Mouse (Mus musculus): ENCODE results near the gene Cdk20.
A peak's percentile ranks its signal among the peaks of the same experiment; 100 is the strongest.

- TF ChIP-seq CTCF (IDR thresholded peaks at IDR 0.05; ENCODE audit: low read depth): peak; percentile 62
- TF ChIP-seq EP300 (IDR thresholded peaks at IDR 0.05; ENCODE audit: low read depth): no peak
These were observed 11.3 kb downstream of the Cdk20 start for GRCm38 (mm10) chr13:64443263-64443894.
